Mouse (Mus musculus): Measurements from ENCODE around the gene Tbx15. TPM values are rescaled to one million over a fixed set of nuclear protein-coding genes. Genes with fewer than 3 reads are reported as not detected.

The Tbx15 gene
- polyA plus RNA-seq, 1 experiment, result not detected

DNA sequence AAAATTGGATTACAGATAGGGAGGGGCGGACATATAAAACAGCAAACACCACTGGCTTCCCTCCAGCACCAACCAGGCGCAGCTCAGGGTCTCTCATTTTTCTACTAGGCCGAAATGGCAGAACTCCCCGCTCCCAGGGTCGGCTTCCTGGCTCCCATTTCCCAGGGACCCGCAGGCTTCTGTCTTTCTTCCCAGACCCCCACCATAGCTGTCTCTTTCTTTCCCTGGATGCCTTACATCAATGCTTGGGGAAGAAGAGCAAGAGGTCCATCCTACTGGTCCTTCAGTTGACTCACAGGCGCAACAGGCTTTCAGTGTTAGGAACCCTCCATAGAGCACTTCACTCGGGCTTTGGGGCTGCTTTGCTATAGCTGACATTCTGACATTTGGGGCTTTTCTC lies 2.3 kb downstream of the Tbx15 start:
- TF ChIP-seq GATA1 (IDR thresholded peaks at IDR 0.05; ENCODE audit: low read length), result no peak

GRCm38 (mm10) chr3:99245341-99245740 lies 5.2 kb downstream of the Tbx15 start:
- TF ChIP-seq GATA1 (IDR thresholded peaks at IDR 0.05; ENCODE audit: low read length), result no peak

DNA sequence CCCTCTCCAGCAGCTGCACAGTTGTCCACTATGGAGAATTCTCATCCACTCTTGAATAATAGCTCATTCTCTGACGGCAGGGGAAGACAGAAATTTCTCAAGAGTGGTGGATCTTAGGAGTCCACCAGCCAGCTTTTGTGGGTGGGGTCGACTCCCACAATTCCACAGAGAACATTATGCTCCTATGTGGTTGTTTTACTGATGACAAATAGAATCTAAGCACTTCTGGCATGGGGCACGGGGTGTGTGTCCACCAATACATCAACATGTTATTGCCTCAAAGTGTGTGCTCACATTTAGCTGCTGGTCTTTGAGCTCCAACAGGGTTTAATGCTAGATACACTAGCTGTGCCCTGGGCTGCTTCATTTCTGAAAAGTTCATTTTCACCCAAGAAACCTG lies 6.4 kb downstream of the Tbx15 start:
- TF ChIP-seq GATA1 (IDR thresholded peaks at IDR 0.05; ENCODE audit: low read length), result no peak

- no peak for TF ChIP-seq GATA1 (IDR thresholded peaks at IDR 0.05; ENCODE audit: low read length)
Observed at GRCm38 (mm10) chr3:99247586-99247985, 7.4 kb downstream of the Tbx15 start.

DNA sequence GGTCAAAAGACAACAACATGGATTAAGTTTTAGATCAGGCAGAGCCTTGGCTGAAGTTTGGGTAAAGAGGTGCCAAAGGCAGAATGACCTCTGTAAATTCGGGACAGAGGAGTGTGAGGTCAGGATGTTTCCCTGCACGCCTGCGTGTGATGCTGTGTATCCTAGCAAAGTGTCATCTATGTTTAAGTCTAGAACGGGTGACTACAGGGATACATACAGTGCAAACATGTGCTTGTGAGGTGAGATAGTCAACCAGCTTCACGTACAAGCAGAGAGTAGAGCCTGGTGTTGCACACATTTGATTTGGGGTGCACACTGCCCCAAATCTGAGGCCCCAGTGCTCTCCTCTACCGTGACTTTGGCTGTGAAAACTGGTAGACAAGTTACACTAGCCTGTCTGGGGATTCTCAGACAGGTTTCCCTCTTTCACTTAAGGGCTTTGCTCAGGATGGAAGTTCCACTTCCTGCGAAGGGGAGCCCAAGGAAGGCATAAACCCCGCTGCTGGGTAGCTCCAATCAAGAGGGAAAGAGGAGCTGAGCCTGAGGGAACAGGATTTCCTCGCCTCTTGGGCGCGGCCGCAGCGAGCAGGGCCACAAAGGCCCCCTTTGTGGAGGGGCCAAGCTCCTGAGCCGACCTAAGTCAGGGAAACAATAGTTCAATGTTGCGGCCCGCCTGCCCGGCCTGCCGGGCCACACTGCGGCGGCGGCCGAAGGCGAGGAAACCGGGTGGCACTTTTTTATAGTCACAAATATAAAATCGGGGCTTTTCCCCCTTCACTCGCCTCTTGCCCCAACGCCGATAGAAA lies 8.0 kb downstream of the Tbx15 start:
- no peak for TF ChIP-seq GATA1 (IDR thresholded peaks at IDR 0.05; ENCODE audit: low read length)

DNA sequence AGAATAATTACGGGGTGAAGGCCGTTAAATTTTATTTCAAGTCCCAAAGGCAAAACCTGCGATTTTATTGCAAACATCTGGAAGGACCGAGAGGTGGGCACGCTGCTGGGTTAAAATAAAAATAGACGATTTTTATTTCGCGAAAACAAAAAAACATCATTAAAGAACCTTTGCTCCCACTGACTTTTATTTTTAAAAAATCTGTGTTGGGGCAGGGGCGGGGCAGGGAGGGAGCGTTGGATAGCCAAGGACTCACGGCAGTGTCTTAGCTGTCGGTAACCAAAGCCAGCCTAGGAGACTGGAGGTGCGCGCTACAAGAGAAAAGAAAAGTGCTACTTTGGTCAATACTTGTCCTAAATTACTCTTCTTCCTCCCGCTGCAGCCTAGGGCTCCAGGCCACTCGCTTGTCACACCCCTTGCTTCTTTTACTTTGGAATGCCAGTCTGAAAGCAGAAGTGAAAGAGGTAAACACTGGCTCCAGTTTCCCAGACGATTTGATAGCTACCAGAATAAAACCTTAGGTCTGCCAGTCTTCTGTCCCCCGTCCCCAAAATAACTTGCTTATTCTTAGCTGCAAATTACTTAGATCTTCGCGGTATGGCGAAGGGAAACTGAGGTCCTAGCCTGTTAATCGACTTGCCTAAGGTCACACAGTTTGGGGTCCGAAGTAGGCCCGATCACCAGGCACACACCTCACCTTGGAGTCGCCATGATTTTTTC lies 8.8 kb downstream of the Tbx15 start:
- no peak for TF ChIP-seq GATA1 (IDR thresholded peaks at IDR 0.05; ENCODE audit: low read length)

- no peak for TF ChIP-seq GATA1 (IDR thresholded peaks at IDR 0.05; ENCODE audit: low read length)
Observed at GRCm38 (mm10) chr3:99249551-99249870, 9.3 kb downstream of the Tbx15 start.

DNA sequence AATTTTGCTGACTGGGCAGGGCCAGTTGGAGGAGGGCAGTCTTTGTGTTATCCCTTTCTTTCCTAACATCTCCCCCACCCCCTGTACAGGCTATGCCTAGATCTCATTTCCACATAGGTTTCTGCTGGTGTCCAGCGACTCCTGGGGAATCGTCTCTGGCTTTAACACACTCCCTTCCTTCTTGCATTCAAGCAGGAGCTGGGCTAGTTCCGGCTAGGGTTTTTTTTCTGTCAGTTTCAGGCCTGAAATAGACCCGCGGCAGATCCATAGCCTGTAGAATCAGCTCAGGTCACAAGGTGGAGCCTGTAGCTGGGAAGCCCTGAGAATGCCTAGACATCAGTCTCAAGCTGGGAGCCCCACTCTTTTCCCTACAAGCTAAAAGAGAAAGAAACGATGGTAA lies 9.7 kb downstream of the Tbx15 start:
- TF ChIP-seq GATA1 (IDR thresholded peaks at IDR 0.05; ENCODE audit: low read length), result no peak

DNA sequence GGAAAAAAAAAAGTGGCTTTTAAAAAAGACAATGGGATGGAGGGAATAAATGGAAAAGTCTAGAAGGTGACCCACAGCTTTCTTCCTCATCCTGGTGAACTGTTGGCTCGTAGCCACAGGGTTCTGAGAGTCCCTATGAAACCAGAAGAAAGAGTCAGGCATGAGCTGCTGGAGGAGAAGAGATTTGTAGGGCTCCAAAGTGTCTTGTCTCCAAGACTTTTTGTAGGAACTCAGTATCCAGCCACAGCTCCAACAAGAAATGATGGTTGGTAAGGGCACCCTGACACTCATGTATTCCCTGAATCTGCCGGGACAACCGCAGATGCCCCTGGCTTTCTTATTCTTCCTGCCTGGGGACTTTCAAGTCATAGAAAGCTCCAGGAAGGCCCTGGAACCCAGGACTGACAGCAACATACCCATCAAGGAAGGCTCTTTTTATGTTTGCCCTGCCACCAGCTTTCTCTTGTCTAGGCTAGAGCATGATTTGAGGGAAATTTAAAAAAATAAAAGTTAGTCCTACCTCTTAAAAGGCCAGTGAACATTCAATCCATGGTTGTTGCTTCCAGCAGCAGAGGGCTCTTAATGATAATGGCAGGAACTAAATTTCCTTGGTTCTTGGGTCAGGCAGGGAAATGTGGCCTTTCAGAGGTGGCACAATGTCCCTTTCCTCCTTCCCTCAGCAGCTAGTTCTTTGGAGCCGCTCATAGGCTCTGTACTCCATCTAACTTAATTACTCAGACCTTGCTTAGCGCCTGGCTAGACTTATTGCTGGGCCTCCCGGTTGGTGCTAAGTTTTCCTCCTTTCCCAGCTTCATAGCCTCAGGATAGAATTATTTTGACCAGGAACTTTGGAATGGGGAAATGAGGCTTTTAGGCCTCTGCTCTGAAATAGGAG lies 11.3 kb downstream of the Tbx15 start:
- no peak for TF ChIP-seq GATA1 (IDR thresholded peaks at IDR 0.05; ENCODE audit: low read length)

- TF ChIP-seq GATA1 (IDR thresholded peaks at IDR 0.05; ENCODE audit: low read length), result no peak
Observed at GRCm38 (mm10) chr3:99252461-99253091, 12.4 kb downstream of the Tbx15 start.

DNA sequence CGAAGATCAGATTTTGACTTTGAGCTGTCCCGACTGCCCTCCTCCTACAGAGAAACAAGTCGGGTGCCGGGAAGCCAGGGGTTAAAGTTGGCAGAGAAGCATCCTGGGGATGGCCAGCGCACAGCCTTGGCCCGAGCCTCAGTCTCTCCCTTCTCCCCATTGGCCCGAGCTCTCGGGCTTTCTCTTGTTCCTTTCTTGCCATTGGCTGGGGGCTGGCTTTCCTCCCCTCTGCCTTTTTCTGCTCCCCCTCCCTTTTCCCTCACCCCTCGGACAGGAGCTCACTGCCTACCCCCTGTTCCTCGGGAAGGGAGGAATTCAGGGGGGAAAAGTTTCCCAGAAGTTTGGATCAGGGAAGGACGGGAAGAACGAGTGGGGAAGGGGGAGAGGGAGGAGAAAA lies 12.9 kb downstream of the Tbx15 start:
- no peak for TF ChIP-seq GATA1 (IDR thresholded peaks at IDR 0.05; ENCODE audit: low read length)

- TF ChIP-seq GATA1 (IDR thresholded peaks at IDR 0.05; ENCODE audit: low read length), result no peak
Observed at GRCm38 (mm10) chr3:99253497-99254451, 13.6 kb downstream of the Tbx15 start.

GRCm38 (mm10) chr3:99254559-99255151 lies 14.5 kb downstream of the Tbx15 start:
- no peak for TF ChIP-seq GATA1 (IDR thresholded peaks at IDR 0.05; ENCODE audit: low read length)

All from G1E-ER4 (cell line).